Mouse (Mus musculus): ENCODE data around the gene Olfr1093. TPM values are rescaled to one million over a fixed set of nuclear protein-coding genes. Genes with fewer than 3 reads are reported as not detected.

The Olfr1093 gene
- total RNA-seq (2021) = not detected
- long read RNA-seq, experiment 1 = 0 reads
- long read RNA-seq, experiment 2 = 0 reads

DNA sequence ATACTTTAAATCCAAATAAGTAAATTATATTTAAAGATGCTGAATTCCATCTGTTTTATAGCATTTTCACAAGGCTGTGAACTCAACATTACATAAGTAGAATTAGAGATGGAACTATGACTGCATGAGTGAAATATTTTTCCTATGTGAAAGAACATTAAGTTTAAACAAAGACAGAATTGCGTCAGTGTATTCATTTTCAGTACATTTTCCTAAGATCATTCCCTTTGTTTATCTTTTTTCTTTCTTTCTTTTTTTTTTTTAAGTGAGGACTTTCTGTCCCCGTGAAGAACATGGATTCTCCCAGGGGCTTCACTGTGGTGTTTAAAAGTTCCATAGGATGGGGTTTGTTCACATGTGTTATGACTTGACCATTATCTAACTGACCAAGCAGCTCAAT lies at the start of gene Olfr1093:
TSS of gene Olfr1093 (plus strand) at position 301 of the 400 bp plus-strand sequence.
- intact Hi-C loops (cut with DNase I) = no loop called here
- DNase-seq (ENCODE audit: low spot score in 2 of 2) = no peak

DNA sequence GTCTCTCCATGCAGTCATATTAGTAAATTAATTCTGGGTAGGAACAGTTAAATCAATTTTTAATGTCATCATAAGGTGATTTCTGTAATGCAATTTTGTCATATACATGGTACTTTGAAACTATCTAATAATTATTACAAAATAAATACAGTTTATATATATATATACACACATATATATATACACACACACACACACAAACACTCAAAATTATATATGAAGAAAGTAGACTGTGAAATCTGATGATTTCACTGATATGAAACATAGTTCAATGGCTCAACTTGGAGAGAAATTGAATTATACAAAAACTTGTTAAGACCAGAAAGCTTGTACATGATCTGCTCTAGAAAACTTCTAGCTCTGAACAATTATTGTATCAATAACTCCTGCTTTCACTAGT lies 48.7 kb upstream of the Olfr1093 start, which contains the start of gene Olfr1089:
TSS of gene Olfr1089 (minus strand) at position 101 of the 400 bp plus-strand sequence.
- no peak for DNase-seq (ENCODE audit: low spot score in 2 of 2)
- intact Hi-C loops (cut with DNase I) = no loop called here

DNA sequence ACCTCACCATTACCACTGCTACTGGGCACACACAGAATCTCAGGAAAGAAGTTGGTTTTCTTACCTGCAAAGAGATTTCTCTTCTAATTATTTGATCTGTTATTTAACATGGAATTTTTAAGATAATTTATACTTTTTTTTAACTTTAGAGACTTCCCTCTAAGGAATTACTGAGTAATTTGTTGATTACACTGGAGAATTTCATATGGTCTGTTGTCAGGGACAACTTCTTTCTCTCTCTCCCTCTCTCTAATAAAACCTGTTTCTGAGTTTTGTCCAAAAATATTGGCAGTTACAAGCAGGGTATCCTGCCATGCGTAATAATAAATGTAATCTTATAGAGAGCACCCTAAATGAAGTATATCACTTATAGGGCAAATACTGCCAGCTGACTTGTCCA lies 23.4 kb upstream of the Olfr1093 start, which contains the start of gene Olfr1090:
TSS of gene Olfr1090 (minus strand) at position 101 of the 400 bp plus-strand sequence.
- intact Hi-C loops (cut with DNase I) = no loop called here
- DNase-seq (ENCODE audit: low spot score in 2 of 2) = no peak

DNA sequence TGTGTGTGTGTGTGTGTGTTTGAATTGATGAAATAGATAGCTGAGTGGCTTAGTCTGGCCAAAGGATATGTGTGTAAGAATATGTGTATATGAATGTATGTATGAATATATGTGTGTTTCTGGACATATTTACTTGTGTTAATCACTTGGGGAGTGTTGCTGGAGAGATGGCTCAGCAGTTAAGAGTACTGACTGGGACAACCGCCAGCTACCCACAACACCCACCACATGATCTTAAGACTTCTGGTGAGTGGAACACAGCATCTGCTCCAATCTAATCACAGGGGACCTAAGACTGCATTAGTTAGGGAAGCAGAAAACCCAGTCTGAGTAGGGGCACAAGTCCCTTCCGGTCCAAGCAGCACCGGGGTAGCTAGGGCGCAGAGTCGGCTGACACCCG lies 21.2 kb upstream of the Olfr1093 start:
- intact Hi-C loops (cut with DNase I) = no loop called here
- DNase-seq (ENCODE audit: low spot score in 2 of 2) = peak in 1 of 2 experiments; percentile 0

DNA sequence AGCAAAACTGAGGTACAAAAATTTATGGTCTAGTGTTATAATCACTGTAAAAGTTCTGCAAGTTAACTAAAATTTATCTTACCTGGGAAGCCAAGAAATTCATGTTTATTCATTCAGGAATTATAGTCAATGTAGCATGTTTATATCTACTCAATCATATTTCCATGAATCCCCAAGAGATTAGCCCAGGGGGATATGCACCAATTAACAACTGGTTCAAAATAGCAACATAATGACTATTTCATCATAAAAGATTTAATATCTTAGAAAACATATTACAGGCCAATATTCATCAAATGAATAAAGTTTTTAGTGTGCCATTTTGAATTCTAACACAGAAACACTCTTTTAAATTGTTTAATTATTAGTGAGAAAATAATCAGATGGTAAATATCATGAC lies 27.6 kb downstream of the Olfr1093 start, which contains the start of gene Olfr141:
TSS of gene Olfr141 (minus strand) at position 101 of the 400 bp plus-strand sequence.
- DNase-seq (ENCODE audit: low spot score in 2 of 2) = no peak
- intact Hi-C loops (cut with DNase I) = no loop called here

DNA sequence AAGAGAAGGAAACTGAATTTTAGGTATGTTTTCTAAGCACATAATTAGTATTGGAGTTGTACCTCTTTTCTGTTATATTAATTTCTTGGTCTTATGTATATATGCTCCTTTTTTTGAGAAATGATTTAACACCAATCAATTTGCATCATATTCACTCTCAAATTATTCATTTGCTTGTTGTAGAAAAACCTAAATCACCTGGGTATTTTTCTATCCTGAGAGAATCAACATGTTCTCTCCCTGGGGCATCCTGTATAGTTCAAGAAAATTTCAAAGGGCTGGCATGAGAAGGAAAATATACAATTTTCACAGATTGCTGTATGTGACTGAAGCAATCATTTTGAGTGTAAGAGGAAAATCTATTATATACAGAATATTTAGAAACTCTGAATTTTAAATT lies 42.1 kb downstream of the Olfr1093 start, which contains the start of gene Olfr1094:
TSS of gene Olfr1094 (plus strand) at position 301 of the 400 bp plus-strand sequence.
- DNase-seq (ENCODE audit: low spot score in 2 of 2) = no peak
- intact Hi-C loops (cut with DNase I) = no loop called here

Other genes starting within 250 kb of the Olfr1093 start
- gene Olfr1079, start 240.0 kb upstream of the Olfr1093 start, total RNA-seq (2021) = not detected
- not detected for gene Olfr1080, start 224.2 kb upstream of the Olfr1093 start, total RNA-seq (2021)
- not detected for gene Olfr1082, start 183.5 kb upstream of the Olfr1093 start, total RNA-seq (2021)
- gene Olfr1084, start 142.8 kb upstream of the Olfr1093 start, total RNA-seq (2021) = not detected
- gene Olfr1085, start 120.5 kb upstream of the Olfr1093 start, total RNA-seq (2021) = not detected
- not detected for gene Olfr1086, start 102.4 kb upstream of the Olfr1093 start, total RNA-seq (2021)
- gene Olfr1087, start 84.1 kb upstream of the Olfr1093 start, total RNA-seq (2021) = not detected
- gene Olfr1089, start 48.8 kb upstream of the Olfr1093 start, total RNA-seq (2021) = not detected
- gene Olfr1090, start 23.5 kb upstream of the Olfr1093 start, total RNA-seq (2021) = not detected
- gene Olfr141, start 27.5 kb downstream of the Olfr1093 start, total RNA-seq (2021) = not detected
- not detected for gene Olfr1094, start 42.2 kb downstream of the Olfr1093 start, total RNA-seq (2021)
- not detected for gene Olfr1095, start 69.2 kb downstream of the Olfr1093 start, total RNA-seq (2021)
- gene Gm13723, start 92.3 kb downstream of the Olfr1093 start, total RNA-seq (2021) = not detected
- not detected for gene Olfr1097, start 109.7 kb downstream of the Olfr1093 start, total RNA-seq (2021)
- gene Olfr1098, start 142.1 kb downstream of the Olfr1093 start, total RNA-seq (2021) = not detected
- gene Olfr1099, start 178.2 kb downstream of the Olfr1093 start, total RNA-seq (2021) = not detected
- gene Olfr1100, start 197.5 kb downstream of the Olfr1093 start, total RNA-seq (2021) = not detected
- not detected for gene Olfr1101, start 208.7 kb downstream of the Olfr1093 start, total RNA-seq (2021)
- gene Olfr1102, start 215.9 kb downstream of the Olfr1093 start, total RNA-seq (2021) = not detected
- not detected for gene Olfr1104, start 244.6 kb downstream of the Olfr1093 start, total RNA-seq (2021)